Mouse (Mus musculus) heart, embryonic 16.5 days (tissue): ENCODE measurements around the gene Gng7. TPM values are rescaled to one million over a fixed set of nuclear protein-coding genes. Genes with fewer than 3 reads are reported as not detected.

ENCODE experiments used
- ATAC-seq: fragments of 200-750 bp; cut with Nextera tagmentation; replicated peaks from 2 replicates; pipeline ENCODE4 v1.8.0; 2017; ENCODE audit warnings: moderate number of reproducible peaks; ENCODE audit not compliant: insufficient read depth, low FRiP score; ENCODE audit errors: extremely low read depth
- H3K27ac ChIP-seq: fragments of 300-500 bp; sonication (generic); 2 replicates; pipeline ENCODE4 v1.5.1; 2014; ENCODE audit warnings: mild to moderate bottlenecking, low read length, control low read depth, moderate library complexity
- H3K27me3 ChIP-seq: fragments of 300-500 bp; sonication (generic); 2 replicates; pipeline ENCODE4 v1.6.1; 2014; ENCODE audit warnings: low read length, mixed read lengths; ENCODE audit not compliant: control insufficient read depth, insufficient read depth
- H3K36me3 ChIP-seq: fragments of 300-500 bp; sonication (generic); 2 replicates; pipeline ENCODE4 v1.6.1; 2014; ENCODE audit not compliant: control insufficient read depth, insufficient read depth
- H3K4me1 ChIP-seq: fragments of 300-500 bp; sonication (generic); 2 replicates; pipeline ENCODE4 v1.6.1; 2014; ENCODE audit warnings: low read length, mixed read lengths; ENCODE audit not compliant: control insufficient read depth, insufficient read depth
- H3K4me2 ChIP-seq: fragments of 300-500 bp; sonication (generic); 2 replicates; pipeline ENCODE4 v1.6.1; 2014; ENCODE audit warnings: low read depth, mild to moderate bottlenecking, control low read depth, low read length
- H3K4me3 ChIP-seq: fragments of 300-500 bp; sonication (generic); 2 replicates; pipeline ENCODE4 v1.5.1; 2014; ENCODE audit warnings: mild to moderate bottlenecking, control low read depth, low read length
- H3K9ac ChIP-seq: fragments of 300-500 bp; sonication (generic); 2 replicates; pipeline ENCODE4 v1.6.1; 2014; ENCODE audit warnings: low read length, control low read depth
- H3K9me3 ChIP-seq: fragments of 300-500 bp; sonication (generic); replicated peaks from 2 replicates; pipeline ENCODE4 v1.6.1; 2016; ENCODE audit warnings: low read length; ENCODE audit not compliant: control insufficient read depth
- WGBS: fragments of 180-500 bp; shearing (Covaris S2); extraction: QIAGEN DNeasy Blood & Tissue Kit; methylation state at CpG from one replicate; pipeline ENCODE4 v1.1.7; 2014; 5-methylcytosine and 5-hydroxymethylcytosine counted together
- polyA plus RNA-seq: library from polyadenylated mRNA; unstranded; fragments of >200 nt; fragmentation: Nextera tagmentation; extraction: Ambion mirVana; gene quantifications from 2 replicates; pipeline ENCODE4 v1.2.1, GENCODE M21; 2015

The Gng7 gene
- polyA plus RNA-seq, 1 experiment from 2014 or later: 1.4 TPM

DNA sequence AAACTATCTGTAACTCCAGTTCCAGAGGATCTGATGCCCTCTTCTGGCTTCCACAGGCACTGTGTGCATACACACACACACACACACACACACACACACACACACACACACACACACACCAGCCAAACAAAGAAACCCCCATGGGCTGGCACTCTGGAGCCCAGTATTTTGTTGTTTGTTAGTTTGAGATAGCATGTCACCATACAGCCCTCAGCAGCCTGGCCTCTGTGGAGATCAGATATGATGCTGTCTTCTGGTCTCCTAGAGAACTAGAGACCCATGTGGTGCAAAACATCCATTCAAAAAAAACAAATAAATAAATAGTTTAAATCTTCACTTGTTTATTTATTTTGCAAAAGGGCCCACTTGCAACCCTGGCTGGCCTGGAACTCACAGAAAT, 13.5 kb upstream of the Gng7 start:
- peaks cover 9% of the 10 kb centered on the region; the same call in 1 of the 2 replicates for H3K36me3 ChIP-seq
- H3K4me3 ChIP-seq: no peak overlapping the region
- H3K27me3 ChIP-seq: peaks cover 24% of the 10 kb centered on the region
- no peak for ATAC-seq
- no peak overlapping the region for H3K27ac ChIP-seq
- no peak overlapping the region for H3K9ac ChIP-seq
- no peaks in the 10 kb centered on the region for H3K9me3 ChIP-seq
- peaks cover 6% of the 10 kb centered on the region for H3K4me1 ChIP-seq
- no peak overlapping the region for H3K4me2 ChIP-seq

GRCm38 (mm10) chr10:81027331-81027730, 12.6 kb upstream of the Gng7 start:
- Histone ChIP-seq H3K9me3 (peaks cover 2% of the 10 kb centered on the region; the same call in 1 of the 2 replicates), H3K4me1 (peaks cover 6% of the 10 kb centered on the region), H3K36me3 (peaks cover 7% of the 10 kb centered on the region; the same call in 1 of the 2 replicates), H3K4me3 (no peak overlapping the region), H3K9ac (no peak overlapping the region), H3K27me3 (peaks cover 28% of the 10 kb centered on the region), H3K27ac (no peak overlapping the region), H3K4me2 (no peak overlapping the region)
- 22% methylated on average over 4 of the region's 4 CpGs for WGBS
- no peak for ATAC-seq

GRCm38 (mm10) chr10:81026857-81027256, 12.1 kb upstream of the Gng7 start:
- WGBS: 87% methylated on average over 5 of the region's 5 CpGs
- H3K4me3 ChIP-seq: no peak overlapping the region
- peaks cover 2% of the 10 kb centered on the region; the same call in 1 of the 2 replicates for H3K9me3 ChIP-seq
- H3K4me2 ChIP-seq: no peak overlapping the region
- H3K9ac ChIP-seq: no peak overlapping the region
- H3K36me3 ChIP-seq: peaks cover 4% of the 10 kb centered on the region; the same call in 1 of the 2 replicates
- H3K4me1 ChIP-seq: peaks cover 6% of the 10 kb centered on the region
- H3K27me3 ChIP-seq: peaks cover 33% of the 10 kb centered on the region
- H3K27ac ChIP-seq: no peak overlapping the region
- no peak for ATAC-seq

- WGBS: 47% methylated on average over 12 of the region's 12 CpGs
- Histone ChIP-seq H3K4me3 (no peak within 1 kb of the TSS), H3K27ac (no peak within 1 kb of the TSS), H3K36me3 (peaks cover 3% of the 10 kb centered on the region; the same call in 1 of the 2 replicates), H3K4me2 (peak within 1 kb of the TSS; percentile 41; the same call in 1 of the 2 replicates), H3K27me3 (peaks cover 40% of the 10 kb centered on the region), H3K4me1 (peaks cover 6% of the 10 kb centered on the region), H3K9me3 (peaks cover 2% of the 10 kb centered on the region; the same call in 1 of the 2 replicates), H3K9ac (no peak within 1 kb of the TSS)
- no peak for ATAC-seq
Observed at GRCm38 (mm10) chr10:81025639-81026275, 11.0 kb upstream of the Gng7 start, which contains the start of gene Diras1. Gene Diras1 (minus strand): TSS chr10:81025662.

GRCm38 (mm10) chr10:81025047-81025621, 10.4 kb upstream of the Gng7 start:
- peaks cover 40% of the 10 kb centered on the region for H3K27me3 ChIP-seq
- WGBS: 2% methylated on average over 41 of the region's 43 CpGs
- H3K4me2 ChIP-seq: peak overlapping the region; percentile 41; the same call in 1 of the 2 replicates
- no peak overlapping the region for H3K4me3 ChIP-seq
- H3K9ac ChIP-seq: no peak overlapping the region
- no peaks in the 10 kb centered on the region for H3K36me3 ChIP-seq
- no peak for ATAC-seq
- H3K27ac ChIP-seq: no peak overlapping the region
- peaks cover 2% of the 10 kb centered on the region; the same call in 1 of the 2 replicates for H3K9me3 ChIP-seq
- peaks cover 6% of the 10 kb centered on the region for H3K4me1 ChIP-seq

GRCm38 (mm10) chr10:81024346-81024937, 9.7 kb upstream of the Gng7 start:
- Histone ChIP-seq H3K27ac (no peak overlapping the region), H3K4me1 (peaks cover 6% of the 10 kb centered on the region), H3K9ac (no peak overlapping the region), H3K9me3 (peaks cover 2% of the 10 kb centered on the region; the same call in 1 of the 2 replicates), H3K4me2 (no peak overlapping the region), H3K36me3 (no peaks in the 10 kb centered on the region), H3K4me3 (no peak overlapping the region), H3K27me3 (peaks cover 40% of the 10 kb centered on the region)
- WGBS: 70% methylated on average over 5 of the region's 5 CpGs
- ATAC-seq: no peak

GRCm38 (mm10) chr10:81022744-81023143, 8.0 kb upstream of the Gng7 start:
- Histone ChIP-seq H3K36me3 (no peaks in the 10 kb centered on the region), H3K9ac (no peak overlapping the region), H3K27me3 (peaks cover 40% of the 10 kb centered on the region), H3K27ac (no peak overlapping the region), H3K9me3 (peaks cover 2% of the 10 kb centered on the region; the same call in 1 of the 2 replicates), H3K4me2 (no peak overlapping the region), H3K4me1 (peaks cover 6% of the 10 kb centered on the region), H3K4me3 (no peak overlapping the region)
- WGBS: 57% methylated on average over 8 of the region's 8 CpGs
- no peak for ATAC-seq

DNA sequence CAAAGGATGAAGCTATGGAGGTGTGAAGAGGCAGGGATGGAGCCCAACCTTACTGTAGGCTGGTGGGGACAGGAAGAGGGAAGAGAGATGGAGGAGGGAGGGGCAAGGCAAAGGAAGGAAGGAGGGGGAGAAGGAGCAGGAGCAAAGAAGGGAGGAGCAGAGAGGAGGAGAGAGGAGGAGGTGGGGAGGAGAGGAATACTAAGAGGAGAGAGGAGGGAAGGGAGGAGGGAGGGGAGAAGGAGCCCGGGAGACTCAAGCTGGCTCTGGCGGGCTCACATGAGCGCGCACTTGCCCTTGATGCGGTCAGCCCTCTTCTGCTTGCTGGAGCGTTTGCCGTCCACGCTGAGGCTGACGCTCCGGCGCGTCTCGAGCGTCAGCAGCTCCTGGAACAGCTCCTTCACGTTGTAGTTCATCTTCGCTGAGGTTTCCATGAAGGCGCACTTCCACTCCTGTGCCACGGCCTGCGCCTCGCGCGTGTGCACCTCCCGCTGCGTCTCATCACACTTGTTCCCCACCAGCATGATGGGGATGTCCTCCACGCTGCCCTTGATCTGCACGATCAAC, 6.9 kb upstream of the Gng7 start:
- WGBS: 8% methylated on average over 26 of the region's 26 CpGs
- Histone ChIP-seq H3K27me3 (peaks cover 40% of the 10 kb centered on the region), H3K27ac (no peak overlapping the region), H3K4me1 (peaks cover 3% of the 10 kb centered on the region; the same call in 1 of the 2 replicates), H3K9me3 (peaks cover 2% of the 10 kb centered on the region; the same call in 1 of the 2 replicates), H3K4me3 (no peak overlapping the region), H3K36me3 (no peaks in the 10 kb centered on the region), H3K9ac (no peak overlapping the region), H3K4me2 (0 out of 2 replicates have a peak overlapping the region, but pooled peaks have one; percentile 24)
- no peak for ATAC-seq
